Mouse (Mus musculus): ENCODE measurements around the gene Gusb.

GRCm38 (mm10) chr5:130043741-130044140 is 40.9 kb upstream of the Gusb start:
- TF ChIP-seq POLR2A (IDR thresholded peaks at IDR 0.05; ENCODE audit: borderline replicate concordance, insufficient read depth, low read length) (no peak), CTCF (IDR thresholded peaks at IDR 0.05; ENCODE audit: borderline replicate concordance, insufficient read depth, low read depth, low read length) (no peak)

Data from cerebellum, adult 2 months (tissue).